Mouse (Mus musculus) brain, embryonic 14.5 days (tissue): Measurements from ENCODE around the gene Nkx1-1. TPM values are rescaled to one million over a fixed set of nuclear protein-coding genes. Genes with fewer than 3 reads are reported as not detected.

ENCODE experiments used
- DNase-seq: peaks from one replicate; pipeline ENCODE4 v3.0.0-alpha.2; 2011; ENCODE audit warnings: low read depth
- CTCF ChIP-seq: fragments of 200-500 bp; IDR thresholded peaks from 2 replicates; pipeline ENCODE4 v1.5.1; 2012; ENCODE audit warnings: inconsistent platforms, mild to moderate bottlenecking, moderate library complexity, borderline replicate concordance; ENCODE audit not compliant: insufficient read depth, insufficient read length; ENCODE audit errors: extremely low read depth
- POLR2A ChIP-seq: fragments of 200-500 bp; IDR thresholded peaks from 2 replicates; pipeline ENCODE4 v1.6.1; 2012; ENCODE audit warnings: mild to moderate bottlenecking, inconsistent platforms, borderline replicate concordance; ENCODE audit not compliant: poor library complexity, insufficient read depth, insufficient read length, severe bottlenecking; ENCODE audit errors: extremely low read depth
- polyA plus RNA-seq: library from polyadenylated mRNA; depleted of rRNA; stranded (reverse); fragments of >200 nt; gene quantifications from 2 replicates; pipeline ENCODE4 v1.2.3, GENCODE M21; 2012

Gene Nkx1-1
- polyA plus RNA-seq, 1 experiment: 4.1 TPM

DNA sequence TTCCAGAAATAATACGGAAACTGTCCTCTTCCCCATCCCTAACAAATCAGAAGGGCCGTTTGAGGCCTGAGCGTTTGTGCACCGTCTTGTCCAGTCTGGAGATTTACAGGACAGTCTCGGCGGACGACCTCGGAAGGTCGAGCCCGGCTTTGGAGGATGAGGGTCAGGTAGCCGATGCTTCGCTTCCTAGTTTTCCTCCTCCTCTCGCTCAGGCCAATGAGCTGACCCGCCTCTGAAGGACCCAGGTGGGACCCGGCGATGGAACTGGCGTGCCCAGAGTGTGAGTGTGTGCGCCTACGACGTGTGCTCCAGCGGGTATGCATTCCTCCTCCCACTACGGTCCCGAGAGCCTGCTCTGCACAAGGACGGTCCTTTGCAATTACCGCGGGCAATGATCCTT is 1.4 kb upstream of the Nkx1-1 start:
- DNase-seq: no peak
- TF ChIP-seq CTCF: no peak
- no peak for TF ChIP-seq POLR2A

DNA sequence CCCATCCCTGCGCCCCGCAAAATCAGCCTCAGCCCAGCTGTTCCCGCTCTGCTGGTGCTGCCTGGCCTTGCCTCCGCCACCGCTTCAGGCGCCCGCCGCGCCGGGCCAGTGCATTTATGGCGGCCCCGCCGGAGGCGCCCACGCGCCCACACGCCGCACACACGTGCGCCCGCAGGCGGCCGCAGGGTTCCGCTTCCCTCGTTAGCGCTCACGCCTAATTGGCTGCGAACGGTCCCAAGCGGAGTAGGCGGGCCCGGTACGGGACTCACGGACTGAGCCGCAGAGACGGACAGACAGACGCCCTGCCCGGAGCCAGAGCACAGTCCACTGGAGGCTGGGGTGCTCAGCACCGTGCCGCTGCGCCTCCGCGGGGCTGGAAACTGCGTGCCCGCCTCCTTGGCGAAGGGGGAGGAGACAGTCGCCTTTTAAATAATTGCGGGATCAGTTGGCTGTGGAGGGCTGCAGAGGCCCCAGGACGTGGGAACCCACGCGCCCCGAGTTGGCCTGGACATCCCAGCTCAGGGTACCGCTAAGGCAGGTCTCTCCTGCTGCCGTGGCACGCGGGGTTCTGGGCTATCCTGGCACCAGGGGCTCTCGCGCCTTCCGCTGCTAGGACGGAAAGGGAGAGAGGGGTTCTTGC is 485 bp upstream of the Nkx1-1 start:
- DNase-seq: no peak
- no peak for TF ChIP-seq POLR2A
- TF ChIP-seq CTCF: no peak

DNA sequence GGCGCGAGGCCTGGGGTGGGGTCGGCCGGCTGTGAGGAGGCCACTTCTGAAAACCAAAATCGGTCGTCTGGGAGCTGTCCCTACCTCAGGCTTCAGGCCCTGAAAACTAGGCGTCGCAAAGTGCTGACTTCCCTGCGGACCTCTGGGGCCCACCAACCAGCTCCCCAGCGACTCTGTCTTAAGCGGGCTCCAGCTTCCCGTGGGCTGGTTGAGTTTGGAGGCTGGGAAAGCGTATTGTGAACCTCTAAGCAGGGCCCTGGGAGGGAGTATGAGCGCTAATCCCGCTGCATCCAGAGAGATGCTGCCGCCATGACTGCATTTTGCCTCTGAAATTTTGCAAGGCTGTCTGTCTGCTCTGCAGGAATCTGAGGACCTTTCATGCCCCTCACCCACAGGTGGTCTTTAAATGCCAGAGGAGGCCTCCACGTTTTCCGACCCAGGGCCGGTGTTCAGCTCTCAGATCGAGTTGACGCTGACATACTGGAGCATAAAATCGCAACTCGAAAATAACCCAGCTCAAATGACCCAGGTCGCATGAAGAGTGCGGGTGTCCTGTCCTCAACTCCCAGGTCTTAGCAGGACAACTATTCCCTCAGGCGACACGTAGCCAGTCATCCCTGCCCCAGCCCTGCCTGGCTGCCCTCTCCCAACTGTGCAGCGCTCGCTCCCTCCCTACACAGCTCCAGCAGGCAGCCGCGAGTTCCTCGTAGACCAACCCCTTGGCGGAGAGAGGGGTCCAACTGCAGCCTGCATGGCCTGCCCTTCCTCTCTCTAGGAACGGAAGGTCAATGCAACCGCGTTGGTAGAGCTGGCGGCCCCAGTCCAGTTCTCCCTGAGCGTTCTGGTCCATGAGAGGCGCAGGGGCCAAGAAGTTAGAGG is 1.5 kb downstream of the Nkx1-1 start:
- no peak for TF ChIP-seq POLR2A
- TF ChIP-seq CTCF: no peak
- DNase-seq: peak; percentile 13

DNA sequence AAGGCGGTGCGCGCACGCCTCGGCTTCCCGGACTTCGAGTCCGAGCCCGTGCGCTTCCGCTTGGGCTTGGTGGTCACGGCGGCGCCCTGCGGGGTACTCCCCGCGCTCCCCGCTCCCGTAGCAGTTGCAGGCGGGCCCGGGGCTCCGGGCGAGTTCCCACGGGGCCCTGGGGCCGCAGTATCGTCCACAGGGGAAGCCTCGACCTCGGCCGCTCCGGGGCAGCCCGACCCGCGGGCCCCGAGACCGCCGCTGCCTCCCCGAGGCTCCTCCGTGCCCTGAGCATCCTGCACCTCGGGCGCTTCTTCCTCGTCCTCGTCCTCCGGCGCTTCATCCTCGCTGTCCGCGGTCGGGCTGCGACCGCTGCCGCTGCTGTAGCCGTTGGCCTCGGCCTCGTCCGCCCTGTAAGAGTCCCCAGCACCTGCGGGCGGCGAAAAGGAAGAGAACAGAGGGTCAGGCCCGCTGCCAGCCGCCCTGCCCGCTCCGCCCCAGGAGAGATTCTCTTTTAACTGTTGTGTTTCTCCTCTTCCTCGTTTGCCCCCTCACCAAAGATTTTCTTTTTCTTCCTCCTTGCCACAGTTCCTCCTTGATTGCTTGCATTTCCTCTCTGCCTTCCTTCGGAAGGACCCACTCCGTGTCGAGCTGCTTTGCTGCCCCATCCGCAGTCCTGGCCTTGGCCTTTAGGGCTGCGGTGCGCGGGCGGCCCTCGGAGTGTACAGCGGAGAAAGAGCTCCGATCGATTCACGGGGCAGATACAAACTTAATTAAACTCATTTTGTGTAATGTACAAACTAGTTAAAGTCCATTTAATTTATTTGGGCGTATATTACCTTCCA is 2.4 kb downstream of the Nkx1-1 start:
- DNase-seq: peak; percentile 19
- TF ChIP-seq CTCF (no peak), POLR2A (no peak)

DNA sequence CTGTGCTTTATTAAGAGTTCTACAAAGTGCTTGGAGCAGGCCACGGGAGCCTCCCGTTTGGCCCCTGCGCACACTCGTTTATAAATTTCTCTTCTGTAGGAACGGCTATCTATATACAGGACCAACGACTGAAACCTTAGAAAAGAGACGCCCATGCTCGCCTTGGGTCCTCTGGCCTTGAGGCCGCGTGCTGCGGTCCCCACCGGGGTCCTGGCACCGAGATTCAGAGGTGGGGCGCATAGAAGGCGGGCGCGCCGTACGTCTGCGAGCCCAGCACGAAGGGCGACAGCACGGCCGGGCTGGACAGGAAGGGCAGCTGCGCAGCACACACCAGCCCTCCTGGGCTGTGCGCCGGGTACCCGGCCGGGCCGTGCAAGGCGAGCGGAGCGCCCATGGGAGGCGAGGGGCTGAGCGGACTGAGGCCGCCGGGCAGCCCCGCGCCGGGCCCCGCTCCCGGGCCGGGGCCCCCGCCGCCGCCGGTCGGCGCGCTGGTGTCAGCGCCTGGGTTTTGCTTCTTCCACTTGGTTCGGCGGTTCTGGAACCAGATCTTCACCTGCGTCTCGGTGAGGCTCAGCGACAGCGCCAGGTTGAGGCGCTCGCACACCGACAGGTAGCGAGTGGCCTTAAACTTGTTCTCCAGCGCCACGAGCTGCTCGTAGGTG is 3.1 kb downstream of the Nkx1-1 start:
- TF ChIP-seq POLR2A: no peak
- no peak for TF ChIP-seq CTCF
- peak; percentile 31 for DNase-seq

- TF ChIP-seq POLR2A (no peak), CTCF (no peak)
Observed at GRCm38 (mm10) chr5:33430106-33430505, 3.7 kb downstream of the Nkx1-1 start.

DNA sequence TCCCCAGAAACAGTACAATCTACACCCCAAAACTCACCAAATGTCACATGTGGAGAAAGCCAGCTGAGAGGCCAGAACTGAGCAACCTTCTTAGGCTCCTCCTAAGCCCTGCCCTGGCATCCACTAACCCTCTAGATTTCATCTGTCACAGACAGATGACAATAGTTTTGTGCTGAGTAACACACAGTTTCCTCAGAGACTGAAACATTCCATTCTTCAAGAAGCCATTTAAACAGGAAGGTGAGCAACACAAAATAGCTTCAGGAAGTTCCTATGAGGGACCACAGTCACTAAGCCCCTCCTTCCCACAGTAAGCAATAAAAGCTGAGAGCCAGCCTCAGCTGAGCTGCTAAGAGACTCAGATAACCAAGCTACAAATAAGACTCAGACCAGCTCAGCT is 6.3 kb downstream of the Nkx1-1 start:
- DNase-seq: no peak
- TF ChIP-seq CTCF: no peak
- TF ChIP-seq POLR2A: no peak

More at GRCm38 (mm10) chr5:33430106-33430505, 3.7 kb downstream of the Nkx1-1 start:
- DNase-seq: no peak

DNA sequence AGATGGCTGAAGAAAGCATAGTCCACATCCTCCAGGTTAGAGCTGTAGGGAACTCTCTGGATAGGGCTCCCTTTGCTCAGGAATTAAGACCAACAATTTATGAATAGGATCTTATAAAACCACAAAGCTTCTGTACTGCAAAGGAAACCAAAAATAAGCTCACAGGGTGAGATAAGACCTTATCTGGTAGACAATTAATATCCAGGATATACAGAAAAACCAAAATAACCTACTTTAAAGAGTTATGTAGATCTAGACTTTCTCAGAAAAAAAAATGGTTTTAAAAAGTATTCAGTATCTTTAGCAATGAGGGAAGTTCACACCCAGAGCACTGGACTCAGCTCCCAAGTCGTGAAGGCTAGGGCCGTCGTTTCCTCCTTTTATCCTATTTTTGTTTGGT is 13.5 kb downstream of the Nkx1-1 start:
- TF ChIP-seq CTCF (no peak), POLR2A (no peak)
- no peak for DNase-seq

DNA sequence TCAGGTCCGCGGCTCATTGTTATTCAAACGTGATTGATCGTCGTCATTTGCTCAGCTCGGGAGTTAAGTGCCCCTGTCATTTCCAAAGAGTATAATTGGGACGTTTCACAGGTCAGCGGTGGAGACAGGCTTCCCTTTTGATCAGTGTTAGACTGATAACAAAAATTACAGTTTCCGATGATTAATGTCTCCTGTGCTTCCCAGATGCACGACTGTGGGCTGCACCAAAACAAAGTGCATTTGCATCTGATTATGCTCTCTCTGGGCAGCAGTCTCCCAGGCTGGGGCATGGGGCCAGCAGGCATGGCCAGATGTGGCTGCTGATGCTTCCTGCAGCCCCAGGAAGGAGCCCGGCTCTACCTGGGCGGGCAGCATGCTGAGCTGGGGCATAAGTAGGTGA is 33.0 kb downstream of the Nkx1-1 start:
- TF ChIP-seq CTCF: no peak
- no peak for TF ChIP-seq POLR2A
- peak; percentile 45 for DNase-seq

DNA sequence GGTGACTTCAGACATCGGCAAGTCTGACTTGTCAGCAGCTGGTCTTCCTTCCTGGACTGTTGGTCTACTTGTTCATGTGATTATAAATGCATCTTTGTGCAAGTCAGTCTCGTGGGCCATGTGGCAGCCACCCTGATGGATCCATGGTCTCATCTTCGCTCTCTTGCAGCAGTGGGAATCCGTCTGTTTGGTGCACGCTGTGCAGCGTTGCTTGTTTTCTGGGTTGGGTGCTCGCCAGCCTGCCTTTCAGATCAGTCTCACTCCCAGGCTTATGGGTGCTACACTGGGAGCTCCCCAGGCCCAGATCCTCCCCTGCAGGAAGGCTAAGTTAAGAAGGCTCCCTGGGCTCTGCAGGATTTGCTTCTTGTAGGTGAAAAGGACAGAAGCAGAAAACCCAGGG is 36.9 kb downstream of the Nkx1-1 start:
- TF ChIP-seq CTCF (no peak), POLR2A (no peak)
- no peak for DNase-seq
